Mouse (Mus musculus): ENCODE data around the gene Mrpl58.
A peak's percentile ranks its signal among the peaks of the same experiment; 100 is the strongest.
"Not testable (repeated sequence)": the region's sequence is repeated elsewhere in the genome, so short reads cannot be mapped to it uniquely, and the experiment has no call there.

Mrpl58 gene

DNA sequence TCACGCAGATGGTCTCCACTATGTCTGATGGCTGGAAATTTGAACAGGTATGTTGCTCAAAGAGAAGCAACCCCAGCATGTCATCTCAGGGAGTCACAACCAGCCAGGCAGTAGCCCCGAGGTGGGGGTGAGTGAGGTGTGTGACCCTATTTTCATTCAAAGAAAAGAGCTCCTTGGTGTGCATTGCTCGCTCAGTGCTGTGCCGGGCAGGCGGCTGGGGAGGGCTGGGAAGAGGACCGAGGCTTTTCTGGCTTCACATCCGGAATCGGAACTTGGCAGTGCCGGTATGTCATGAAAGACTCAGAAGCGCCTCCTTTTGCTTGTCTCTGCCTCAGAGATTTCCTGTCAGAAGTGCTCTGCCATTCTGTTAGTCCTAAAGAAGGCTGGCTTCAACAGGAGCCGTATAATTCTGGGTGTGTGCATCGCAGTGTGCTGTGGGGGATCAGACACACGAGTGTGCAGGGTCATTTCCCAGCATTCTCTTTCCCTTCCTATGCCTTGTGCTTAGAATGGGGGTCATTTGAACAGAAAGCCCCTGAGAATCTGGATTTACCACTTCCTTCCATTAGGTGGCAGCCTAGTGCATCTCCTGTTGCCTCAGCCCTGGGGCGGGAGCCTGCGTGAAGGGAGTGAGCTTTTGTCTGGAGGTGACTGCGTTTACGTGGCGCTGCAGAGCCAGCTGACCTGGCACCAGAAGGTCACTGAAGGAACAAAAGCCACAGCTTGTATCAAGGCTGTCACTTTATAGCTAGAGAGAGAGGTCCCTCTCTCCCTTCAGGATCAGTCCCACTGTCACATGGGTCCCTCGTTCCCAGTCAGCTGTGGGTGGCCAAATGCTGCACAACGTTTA is 24.2 kb downstream of the Mrpl58 start:
- DNase-seq: peak; percentile 81 to 83

DNA sequence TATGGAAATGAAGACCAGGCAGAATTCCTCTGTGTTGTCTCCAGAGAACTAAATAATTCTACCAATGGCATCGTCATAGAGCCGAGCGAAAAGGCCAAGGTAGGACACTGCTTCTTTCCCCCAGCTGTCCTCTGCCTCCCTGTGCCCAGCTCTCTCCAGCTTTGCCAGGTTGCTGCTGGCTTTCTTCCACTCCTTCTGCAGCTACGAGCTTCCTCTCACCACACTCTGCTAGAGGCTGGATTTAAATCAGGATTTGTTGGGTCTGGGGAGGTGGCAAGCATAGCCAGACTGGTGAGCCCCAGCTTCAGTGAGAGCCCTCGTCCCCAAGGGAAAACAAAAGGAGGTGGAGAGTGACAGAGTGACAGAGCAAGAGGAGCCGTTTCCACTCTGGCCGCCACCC is 25.8 kb downstream of the Mrpl58 start:
- no peak for DNase-seq

DNA sequence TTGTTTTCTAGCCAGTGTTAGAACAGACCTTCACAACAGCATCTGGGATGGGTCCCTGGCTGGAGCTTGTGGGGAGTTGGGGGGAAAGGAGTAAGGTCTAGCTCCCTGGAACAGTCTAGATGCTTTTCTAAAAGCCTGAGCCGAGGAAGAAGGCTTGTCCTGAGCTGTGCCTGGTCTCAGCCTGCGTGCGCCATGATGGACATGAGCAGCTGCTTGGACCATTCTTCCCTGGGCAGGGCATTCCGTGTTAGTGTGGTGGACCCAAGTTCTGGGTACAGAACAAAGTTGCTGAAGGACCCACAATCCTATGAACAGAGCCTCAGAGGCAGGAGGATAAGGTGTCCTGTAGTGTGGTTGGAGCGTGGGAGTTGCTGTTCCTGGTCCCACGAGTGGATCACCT is 27.0 kb downstream of the Mrpl58 start:
- DNase-seq: no peak

DNA sequence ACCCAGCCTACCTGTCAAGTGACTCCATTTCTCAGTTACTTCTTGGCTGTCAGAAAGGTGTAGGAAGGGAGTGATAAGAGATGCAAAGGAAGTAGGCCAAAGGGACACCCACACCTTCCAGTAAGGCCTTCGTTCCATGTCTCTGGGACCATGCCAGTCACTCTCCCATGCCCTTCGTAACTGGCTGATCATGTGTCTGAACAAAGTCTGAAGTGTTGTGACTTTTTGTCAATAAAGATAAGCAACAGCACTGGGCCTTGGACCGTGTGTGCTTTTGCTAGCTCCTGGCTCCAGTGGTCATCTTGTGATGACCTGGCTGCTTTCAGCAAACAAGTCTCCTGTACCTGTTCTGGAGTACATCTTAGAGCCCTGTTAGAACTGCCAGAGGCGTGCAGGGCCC is 29.3 kb downstream of the Mrpl58 start:
- DNase-seq: no peak

DNA sequence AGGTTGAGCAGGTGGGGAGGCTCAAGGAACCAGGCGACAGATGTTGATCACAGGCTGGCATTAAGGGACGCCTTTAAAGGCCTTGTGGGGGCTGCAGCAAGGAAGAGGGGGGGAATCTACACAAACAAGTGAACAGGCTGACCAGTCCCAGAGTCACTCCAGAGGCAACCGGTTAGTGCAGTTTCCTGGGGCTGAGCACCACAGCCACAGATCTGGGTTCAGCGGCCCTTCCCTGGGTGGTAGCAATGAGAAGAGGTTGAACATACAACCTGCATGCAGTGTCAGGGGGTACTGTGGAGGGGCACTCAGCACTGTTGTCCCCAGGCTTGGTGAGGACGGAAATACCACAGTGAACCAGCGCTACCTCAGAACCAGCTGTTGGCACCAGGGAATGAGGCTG is 29.8 kb downstream of the Mrpl58 start:
- DNase-seq: no peak

DNA sequence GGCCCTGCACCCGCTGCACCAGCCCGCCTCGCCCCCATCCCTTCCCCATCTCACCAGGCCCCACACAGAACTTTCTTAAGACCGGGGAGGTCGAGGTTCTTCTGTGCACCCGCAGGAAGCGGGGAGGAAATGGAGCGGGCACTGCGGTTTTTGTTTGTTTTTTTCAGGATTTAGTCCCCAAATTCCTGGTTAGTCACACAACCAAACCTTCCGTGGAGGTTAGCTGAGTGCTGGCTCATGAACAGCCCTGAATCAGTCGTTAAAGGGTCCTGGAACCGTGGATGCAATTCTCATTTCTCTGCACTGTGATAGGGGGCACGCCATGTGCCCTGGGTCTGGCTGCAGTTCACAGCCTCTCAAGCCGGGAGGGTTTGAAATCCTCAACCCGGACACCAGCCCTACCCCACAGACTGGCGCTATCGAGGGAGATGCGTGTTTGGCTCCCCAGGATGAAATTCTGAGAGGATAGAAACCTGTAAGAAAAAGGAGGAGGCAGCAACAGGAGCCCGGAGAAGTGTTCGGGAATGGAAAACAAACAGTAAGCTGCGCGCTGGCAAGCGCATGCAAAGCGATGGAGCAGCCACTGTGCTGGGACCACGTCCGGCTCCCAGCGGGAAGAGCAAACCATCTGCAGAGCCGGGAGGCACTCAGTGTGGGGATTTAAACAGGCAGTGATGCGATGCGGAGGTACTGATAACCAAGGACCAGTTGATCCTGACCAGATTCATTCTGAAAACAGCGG is 32.2 kb downstream of the Mrpl58 start:
- peak in 1 of 2 experiments; percentile 36 for DNase-seq

DNA sequence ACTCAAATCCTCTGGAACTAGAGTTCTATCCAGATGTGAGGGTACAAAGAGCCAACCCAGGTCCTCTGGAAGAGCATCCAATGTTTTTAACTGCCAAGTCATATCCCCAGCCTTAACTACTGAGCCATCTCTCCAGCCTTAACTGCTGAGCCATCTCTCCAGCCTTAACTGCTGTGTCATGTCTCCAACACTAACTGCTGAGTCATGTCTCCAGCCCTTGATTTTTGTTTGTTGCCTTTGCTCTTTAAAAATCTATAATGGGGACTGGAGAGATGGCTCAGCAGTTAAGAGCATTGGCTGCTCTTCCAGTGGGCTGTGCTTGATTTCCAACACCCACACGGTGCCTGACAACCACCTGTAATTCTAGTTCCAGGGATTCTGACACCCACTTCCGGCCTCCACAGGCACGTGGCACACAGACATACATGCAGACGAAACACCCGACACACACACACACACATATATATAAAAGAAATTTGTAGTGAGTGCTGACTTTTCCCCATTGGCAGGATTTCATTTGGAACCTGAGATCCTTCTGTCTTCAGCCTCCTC is 34.1 kb downstream of the Mrpl58 start:
- no peak for DNase-seq

DNA sequence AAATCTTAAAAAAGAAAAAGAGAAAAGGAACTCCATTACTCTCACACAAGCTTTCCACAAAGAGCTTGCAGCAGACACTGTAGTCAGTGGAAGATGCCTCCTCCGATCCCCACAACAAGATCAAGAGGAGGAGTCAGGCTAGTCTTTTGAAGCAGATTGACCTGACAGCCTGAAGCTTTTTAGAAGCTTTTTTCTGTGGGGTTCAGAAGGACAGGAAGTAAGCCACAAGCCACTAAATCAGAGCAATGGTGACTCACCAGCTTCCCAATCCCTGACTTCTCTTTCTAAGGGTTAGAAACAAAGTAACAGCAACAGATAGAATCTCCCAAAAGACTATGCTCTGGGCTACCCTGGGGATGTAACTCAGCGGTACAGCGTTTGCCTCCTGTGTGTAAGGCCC is 35.8 kb downstream of the Mrpl58 start:
- DNase-seq: no peak

DNA sequence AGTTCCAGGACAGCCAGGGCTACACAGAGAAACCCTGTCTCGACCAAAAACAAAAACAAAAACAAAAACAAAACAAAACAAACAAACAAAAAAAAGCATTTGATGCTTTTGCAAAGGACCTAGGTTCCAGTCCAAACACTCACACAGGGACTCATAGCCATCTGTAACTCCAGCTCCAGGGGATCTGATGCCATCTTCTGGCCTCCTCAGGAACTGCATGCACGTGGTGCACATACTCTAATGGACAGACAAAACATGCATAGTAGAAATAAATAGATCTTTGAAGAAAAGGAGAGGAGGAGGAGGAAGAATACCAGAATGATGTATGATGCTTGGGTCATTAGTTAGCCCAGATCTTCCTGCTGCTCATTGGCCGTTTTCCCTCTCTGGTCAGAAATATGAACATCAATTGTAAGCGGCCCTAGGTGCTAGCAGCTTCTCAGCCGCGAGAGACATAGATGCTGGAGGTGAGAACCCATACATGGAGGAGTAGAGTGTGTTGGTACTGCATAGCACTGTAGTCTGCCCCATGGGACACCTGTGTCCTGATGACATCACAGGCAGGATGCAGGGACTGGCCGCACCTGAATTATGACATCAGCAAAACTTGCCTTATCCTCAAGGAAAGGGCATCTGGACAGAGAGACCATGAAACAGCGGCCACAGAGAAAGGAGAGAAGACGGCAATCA is 36.5 kb downstream of the Mrpl58 start, which contains the start of gene Trim80:
Trim80 (plus strand) TSS at position 640 of the 690 bp plus-strand sequence.
- no peak for DNase-seq

DNA sequence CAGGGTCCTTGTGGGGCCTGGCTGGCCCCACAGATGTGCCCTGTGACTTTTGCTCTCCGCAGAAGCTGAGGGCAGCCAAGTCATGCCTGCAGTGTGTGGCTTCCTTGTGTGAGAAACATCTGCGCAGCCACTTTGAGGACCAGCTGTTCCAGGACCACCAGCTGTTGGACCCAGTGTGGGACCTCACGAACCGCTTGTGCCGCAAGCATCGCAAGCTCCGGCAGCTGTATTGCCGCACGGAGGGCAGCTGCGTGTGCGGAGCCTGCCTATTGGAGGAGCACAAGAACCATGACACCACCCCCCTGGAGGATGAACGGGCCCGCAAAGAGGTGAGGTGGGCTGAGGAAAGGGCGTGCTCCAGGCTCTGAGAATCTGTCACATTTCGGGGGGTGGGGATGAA is 37.9 kb downstream of the Mrpl58 start:
- DNase-seq: no peak

DNA sequence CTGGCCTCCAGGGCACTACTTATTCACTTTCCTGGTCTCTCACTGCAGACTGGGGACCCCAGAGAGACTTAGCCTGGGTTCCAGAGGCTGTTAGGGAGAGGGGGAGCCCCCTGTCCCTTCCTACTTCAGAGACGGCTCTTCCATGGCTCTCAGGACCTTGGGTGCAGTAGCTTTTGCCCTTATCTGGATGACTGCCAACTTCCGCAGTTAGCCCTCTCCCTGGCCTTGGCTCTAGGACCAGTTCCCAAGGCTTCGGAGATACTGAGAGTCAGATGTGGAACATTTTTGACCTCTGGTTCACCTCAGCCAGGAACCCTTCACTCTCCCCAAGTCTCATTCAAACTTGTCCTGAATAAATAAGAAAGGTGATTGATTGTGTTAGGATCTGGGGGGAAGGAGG is 43.4 kb downstream of the Mrpl58 start:
- peak; percentile 72 to 76 for DNase-seq

DNA sequence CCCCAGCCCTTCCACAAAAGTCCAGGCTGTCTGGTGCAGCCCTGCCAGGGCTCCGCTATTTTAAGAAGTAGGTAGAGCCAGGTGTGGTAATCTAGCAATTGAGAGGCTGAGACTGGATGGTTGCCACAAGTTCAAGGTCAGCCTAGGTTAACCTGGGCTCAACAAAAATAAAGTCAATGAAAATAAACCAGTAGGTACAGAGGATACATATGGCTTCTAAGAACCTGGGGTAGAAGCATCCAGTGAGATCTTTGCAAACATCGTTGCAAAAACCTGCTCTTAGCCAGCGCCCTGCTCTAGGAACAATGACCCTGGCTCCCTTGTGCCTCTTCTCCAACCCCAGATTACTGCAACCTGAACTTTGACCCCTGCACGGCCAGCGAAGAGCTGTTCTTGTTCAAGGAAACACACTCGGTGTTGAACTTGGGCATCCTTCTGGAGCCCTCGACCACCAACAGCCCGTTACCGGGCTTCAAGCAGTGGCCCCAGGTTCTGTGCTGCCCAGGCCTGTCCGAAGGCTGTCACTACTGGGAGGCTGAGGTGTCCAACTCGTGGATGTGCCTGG is 43.9 kb downstream of the Mrpl58 start:
- DNase-seq: peak; percentile 71 to 74

DNA sequence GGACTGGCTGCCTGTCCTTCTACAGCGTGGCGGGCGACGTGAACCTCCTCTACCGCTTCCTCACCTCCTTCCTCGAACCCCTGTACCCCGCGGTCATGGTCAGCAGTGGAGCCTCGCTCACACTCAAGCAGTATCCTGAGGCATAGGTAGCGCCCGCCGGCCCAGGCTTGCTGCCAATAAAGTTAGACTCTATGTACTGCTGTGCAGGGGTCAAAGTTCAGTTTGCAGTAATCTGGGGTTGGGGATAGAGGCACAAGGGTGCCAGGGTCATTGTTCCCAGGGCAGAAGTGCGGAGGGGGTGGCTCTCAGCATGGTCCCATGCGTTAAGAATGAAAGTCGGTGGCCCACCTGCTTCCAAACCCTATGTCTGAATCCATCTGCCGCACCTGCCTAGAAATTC is 44.5 kb downstream of the Mrpl58 start:
- DNase-seq: peak; percentile 86

DNA sequence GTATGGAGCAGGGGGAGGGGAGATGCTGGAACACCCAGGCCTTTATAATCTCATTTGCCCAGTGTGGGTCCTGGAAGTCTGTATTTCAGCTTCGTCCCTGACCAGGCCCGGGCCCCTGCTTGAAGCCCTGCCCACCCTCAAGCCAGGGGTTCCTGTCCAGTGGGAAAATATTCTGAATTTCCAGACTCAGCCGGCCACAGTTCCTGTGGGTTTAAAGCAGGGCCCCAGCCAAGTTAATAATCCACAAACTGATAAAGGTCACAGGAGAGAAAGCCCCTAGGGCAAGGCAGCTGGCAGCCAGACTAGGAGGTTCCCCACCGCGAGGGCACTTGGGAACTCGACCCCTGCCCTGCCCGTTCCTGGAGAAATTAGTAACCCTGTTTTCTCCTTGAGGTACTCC is 45.4 kb downstream of the Mrpl58 start:
- DNase-seq: peak; percentile 82 to 93

DNA sequence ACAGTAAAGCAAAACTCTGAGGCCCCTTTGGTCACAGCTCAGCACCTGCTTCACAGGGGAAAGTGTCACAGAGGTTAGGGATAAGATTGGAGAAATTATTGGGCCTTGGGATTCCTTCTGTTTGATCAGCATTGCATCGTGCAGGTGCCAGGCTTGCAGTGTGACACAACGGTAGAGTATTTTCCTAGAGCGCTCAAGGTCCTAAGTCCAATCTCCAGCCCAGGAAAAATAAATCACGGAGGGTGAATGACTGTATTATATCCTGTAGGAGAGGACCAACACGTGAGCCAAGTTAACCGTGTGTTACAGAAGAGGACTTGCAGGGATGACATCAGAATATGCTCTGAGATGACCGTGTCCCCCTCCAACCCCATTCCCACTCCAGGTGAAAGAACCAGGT is 46.6 kb downstream of the Mrpl58 start:
- DNase-seq: peak; percentile 61 to 74

DNA sequence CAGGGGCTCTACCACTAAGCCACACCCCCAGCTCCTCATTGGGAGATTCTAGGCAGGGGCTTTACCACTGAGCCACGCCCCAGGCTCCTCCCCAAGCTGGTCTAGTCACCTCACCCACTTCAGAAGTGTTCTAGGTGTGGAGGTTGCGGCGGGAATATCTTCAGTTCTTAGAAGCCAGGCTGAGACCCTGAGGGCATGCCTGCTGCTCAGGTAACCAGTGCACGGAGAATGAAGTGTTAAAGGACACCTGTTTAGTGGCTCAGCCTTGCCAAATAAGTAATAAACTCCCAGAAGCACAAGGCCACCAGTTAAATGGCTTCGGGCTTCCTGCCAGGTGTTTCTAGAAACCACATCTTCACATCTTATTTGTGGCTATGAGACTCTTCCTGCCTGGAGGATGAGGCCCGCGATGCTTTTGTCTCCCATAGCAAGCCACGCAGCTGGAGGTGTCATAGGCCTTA is 48.3 kb downstream of the Mrpl58 start:
- peak in 1 of 2 experiments; percentile 43 for DNase-seq

DNA sequence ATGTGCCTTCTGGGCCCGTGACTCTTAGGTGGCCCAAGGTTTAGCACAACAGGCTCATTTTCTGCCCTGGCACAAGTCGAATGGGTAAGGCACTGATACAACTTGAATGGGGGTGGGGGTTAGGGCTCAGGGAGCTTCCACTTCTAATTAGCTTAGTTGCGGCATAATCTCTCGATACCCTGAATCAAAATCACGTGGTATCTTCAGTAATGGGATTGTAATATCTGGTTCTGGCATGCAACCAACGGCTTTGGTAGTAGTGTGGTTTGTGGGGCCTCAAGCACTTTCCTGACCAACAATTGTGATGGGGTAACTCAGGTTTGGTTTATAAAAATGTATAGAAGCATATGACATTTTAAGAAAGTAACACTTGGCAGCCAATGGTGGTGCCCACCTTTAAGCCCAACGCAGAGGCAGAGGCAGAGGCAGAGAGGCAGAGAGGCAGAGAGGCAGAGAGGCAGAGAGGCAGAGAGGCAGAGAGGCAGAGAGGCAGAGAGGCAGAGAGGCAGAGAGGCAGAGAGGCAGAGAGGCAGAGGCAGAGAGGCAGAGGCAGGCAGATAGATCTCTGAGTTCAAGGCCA is 48.8 kb downstream of the Mrpl58 start:
- DNase-seq: no peak

DNA sequence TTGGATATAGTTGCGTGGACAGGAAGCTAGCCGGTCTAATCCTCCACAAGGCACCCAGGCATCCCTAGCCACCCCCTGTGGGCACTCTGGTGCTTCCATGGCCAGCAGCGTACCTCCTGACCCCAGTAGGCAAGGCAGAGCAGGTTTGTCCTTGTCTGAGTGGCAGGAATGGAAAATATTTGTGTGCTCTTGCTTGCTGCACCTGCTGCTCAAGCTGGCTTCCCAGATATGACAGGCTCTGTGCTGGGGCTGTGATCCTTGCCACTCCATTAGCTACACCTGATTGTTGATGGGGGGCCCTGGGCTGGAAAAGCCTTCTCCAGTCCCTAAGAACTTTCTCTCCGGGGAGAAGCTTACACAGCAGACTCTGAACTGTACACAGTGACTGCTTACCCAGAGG is 49.8 kb downstream of the Mrpl58 start:
- DNase-seq: no peak

DNA sequence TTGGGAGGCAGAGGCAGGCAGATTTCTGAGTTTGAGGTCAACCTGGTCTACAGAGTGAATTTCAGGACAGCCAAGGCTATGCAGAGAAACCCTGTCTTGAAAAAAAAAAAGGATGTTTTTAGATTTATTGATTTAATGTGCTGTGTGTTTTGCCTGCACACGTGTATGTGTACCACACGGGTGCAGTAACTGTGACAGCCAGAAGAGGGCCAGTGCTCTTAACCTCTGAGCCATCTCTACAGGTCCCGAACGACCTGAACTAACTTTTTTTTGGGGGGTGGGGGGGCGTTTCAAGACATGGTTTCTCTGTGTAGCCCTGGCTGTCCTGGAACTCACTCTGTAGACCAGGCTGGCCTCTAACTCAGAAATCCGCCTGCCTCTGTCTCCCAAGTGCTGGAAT is 51.3 kb downstream of the Mrpl58 start:
- DNase-seq: not testable (repeated sequence)

DNA sequence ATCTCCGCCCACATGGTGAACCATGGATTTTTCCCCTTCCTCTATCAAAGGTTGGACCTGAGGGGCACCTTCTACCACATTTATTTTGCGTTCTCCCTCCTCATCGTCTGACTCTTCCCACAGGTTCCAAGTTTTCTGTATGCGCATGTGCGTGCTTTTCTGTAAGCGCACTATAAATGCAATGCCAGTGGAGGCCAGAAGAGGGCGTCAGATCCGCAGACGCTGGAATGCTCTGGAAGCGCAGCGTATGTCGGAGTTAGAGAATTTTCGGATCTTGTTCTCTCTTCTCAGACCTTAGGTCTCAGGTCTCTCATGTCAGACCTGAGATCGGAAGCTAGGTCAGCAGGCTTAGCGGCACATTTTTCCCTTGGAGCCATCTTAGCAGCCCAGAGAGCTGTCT is 52.1 kb downstream of the Mrpl58 start:
- no peak for DNase-seq

DNA sequence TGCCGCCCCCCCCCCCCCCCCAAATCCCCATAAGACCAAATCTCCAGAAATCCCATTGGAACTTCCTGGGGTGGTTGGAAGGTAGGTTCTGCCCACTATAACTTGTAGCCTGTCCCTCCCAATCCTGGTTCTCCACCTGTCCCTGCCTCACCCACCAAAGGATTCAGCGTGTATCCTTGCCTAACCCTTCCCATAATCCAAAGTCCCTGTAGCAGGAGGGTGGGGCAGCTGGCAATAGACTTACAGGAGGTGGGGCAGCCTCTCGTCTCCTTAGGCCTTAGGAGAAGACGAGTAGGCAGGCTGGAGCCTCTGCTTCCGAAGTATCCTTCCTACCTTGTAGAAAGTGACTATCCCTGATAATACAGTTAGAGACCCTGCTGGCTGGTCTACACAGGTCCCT is 52.6 kb downstream of the Mrpl58 start:
- no peak for DNase-seq

DNA sequence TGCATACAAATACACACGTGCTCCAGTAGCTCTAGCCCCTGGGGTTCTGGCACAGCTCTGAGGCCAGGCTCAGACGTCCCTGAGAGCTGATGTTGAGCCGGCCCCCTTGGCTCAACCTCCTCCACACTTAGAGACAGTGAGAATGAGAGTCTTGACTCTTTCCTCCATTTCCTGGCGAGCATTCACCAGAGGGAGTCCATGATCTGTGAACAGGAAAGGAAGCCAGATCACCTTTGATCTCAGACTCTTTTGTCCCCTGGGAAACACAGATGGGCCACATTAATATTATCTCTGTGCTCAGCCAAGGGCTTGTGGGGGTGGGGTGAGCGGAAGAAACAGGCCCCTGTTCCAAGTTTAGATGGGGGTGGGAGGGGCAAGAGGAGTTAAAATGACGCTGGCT is 53.9 kb downstream of the Mrpl58 start:
- DNase-seq: peak; percentile 53 to 74

All from kidney, postnatal 36 days (tissue).